Mouse (Mus musculus) heart, embryonic 11.5 days (tissue): ENCODE results near the gene 2010109A12Rik. TPM values are rescaled to one million over a fixed set of nuclear protein-coding genes. Genes with fewer than 3 reads are reported as not detected.

Experiments
- ATAC-seq: fragments of 200-750 bp; cut with Nextera tagmentation; replicated peaks from 2 replicates; pipeline ENCODE4 v1.8.0; 2017; ENCODE audit warnings: moderate library complexity; ENCODE audit not compliant: insufficient number of reproducible peaks, low FRiP score, low TSS enrichment
- H3K27ac ChIP-seq: fragments of 300-500 bp; sonication (generic); 2 replicates; pipeline ENCODE4 v1.5.1; 2014; ENCODE audit warnings: mild to moderate bottlenecking, low read depth, low read length
- H3K27me3 ChIP-seq: fragments of 300-500 bp; sonication (generic); 2 replicates; pipeline ENCODE4 v1.6.1; 2014; ENCODE audit warnings: mild to moderate bottlenecking, low read length, mixed read lengths; ENCODE audit not compliant: control insufficient read depth, insufficient read depth
- H3K36me3 ChIP-seq: fragments of 300-500 bp; sonication (generic); 2 replicates; pipeline ENCODE4 v1.6.1; 2014; ENCODE audit warnings: mild to moderate bottlenecking, low read length, moderate library complexity, mixed read lengths; ENCODE audit not compliant: control insufficient read depth, insufficient read depth
- H3K4me1 ChIP-seq: fragments of 300-500 bp; sonication (generic); 2 replicates; pipeline ENCODE4 v1.6.1; 2014; ENCODE audit warnings: low read length; ENCODE audit not compliant: control insufficient read depth, insufficient read depth
- H3K4me2 ChIP-seq: fragments of 300-500 bp; sonication (generic); 2 replicates; pipeline ENCODE4 v1.6.1; 2014; ENCODE audit warnings: mild to moderate bottlenecking, moderate library complexity
- H3K4me3 ChIP-seq: fragments of 300-500 bp; sonication (generic); 2 replicates; pipeline ENCODE4 v1.5.1; 2014; ENCODE audit warnings: low read depth, low read length
- H3K9ac ChIP-seq: fragments of 300-500 bp; sonication (generic); 2 replicates; pipeline ENCODE4 v1.6.1; 2014; ENCODE audit warnings: mild to moderate bottlenecking, low read depth, low read length, moderate library complexity
- H3K9me3 ChIP-seq: fragments of 300-500 bp; sonication (generic); replicated peaks from 2 replicates; pipeline ENCODE4 v1.6.1; 2016; ENCODE audit warnings: low read length; ENCODE audit not compliant: control insufficient read depth
- WGBS: fragments of 180-500 bp; shearing (Covaris S2); extraction: QIAGEN DNeasy Blood & Tissue Kit; methylation state at CpG from one replicate; pipeline ENCODE4 v1.1.7; 2014; ENCODE audit not compliant: insufficient replicate concordance; 5-methylcytosine and 5-hydroxymethylcytosine counted together
- polyA plus RNA-seq: library from polyadenylated mRNA; unstranded; fragments of >200 nt; fragmentation: Nextera tagmentation; extraction: Ambion mirVana; gene quantifications from 2 replicates; pipeline ENCODE4 v1.2.1, GENCODE M21; 2014

2010109A12Rik gene
- polyA plus RNA-seq, 1 experiment from 2014 or later, result 1.6 TPM

DNA sequence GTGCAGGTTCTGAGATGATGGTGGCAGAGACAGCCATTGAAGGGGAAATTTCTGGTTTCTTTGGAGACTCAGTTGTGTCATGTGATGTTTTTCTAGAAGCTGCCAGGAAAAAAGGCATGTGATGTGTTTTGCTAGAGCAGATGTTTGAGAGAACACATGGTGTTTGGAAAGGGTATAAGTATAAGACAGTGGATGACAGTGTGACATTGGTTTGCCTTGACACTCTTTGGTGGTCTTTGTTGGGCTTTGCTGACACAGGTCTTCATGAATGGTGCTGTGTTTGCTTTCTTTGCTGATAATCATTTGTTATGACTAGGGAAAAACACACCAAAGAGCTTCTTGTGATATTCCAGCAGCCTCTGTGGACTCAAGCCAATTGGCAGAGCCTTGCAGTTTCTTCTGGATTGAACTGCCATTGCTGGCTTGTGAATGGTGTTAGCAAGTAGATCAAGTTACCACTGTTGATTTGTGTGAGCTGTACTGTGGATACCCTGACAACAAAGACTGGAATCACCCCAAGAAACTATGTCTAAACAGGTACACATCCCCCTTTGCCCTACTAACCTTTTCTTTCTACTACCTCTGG is 50.6 kb downstream of the 2010109A12Rik start:
- Histone ChIP-seq H3K27me3 (no peaks in the 10 kb centered on the region), H3K27ac (no peak overlapping the region), H3K4me2 (no peak overlapping the region), H3K4me1 (no peaks in the 10 kb centered on the region), H3K4me3 (no peak overlapping the region), H3K36me3 (no peaks in the 10 kb centered on the region), H3K9ac (no peak overlapping the region), H3K9me3 (no peaks in the 10 kb centered on the region)
- ATAC-seq, result no peak

DNA sequence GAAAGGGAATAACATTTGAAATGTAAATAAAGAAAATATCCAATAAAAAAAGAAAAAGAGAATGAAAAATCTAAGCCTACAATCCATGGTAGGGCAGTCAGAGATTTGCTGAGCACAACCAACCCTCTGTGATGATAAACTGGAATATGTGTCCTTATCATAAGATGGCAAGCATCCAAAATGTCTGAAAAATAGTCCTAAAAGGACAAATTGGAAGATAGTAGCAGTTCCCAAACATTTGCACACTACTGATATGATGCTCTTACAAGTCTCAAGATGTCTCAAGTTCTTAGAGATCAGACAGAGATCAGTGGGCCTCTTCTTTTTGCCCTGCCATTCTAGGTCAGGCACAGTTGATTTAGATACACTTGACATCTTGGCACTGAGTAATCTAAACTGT is 53.0 kb downstream of the 2010109A12Rik start:
- H3K4me1 ChIP-seq, result peaks cover under 1% of the 10 kb centered on the region
- no peak overlapping the region for H3K4me3 ChIP-seq
- no peak for ATAC-seq
- no peak overlapping the region for H3K9ac ChIP-seq
- H3K27me3 ChIP-seq, result no peaks in the 10 kb centered on the region
- no peaks in the 10 kb centered on the region for H3K36me3 ChIP-seq
- no peaks in the 10 kb centered on the region for H3K9me3 ChIP-seq
- H3K4me2 ChIP-seq, result no peak overlapping the region
- no peak overlapping the region for H3K27ac ChIP-seq

DNA sequence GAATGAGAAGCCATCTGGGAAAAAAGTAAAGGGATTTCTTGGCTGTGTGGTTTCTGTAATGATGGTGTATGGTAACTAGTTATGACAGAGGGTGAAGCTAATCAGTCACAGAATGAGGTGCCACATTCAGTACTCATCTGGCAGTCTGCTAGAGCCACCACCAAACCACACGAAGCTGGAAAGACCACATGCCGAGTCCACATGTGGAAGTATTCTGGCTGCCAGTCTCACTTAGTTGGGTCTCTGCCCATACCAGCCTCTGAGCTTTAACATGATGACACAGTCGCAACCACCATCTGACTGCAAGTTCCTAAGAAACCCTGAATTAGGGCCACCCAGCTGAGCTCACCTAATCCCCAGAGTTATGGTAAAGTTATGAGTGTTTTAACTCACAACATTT is 54.7 kb downstream of the 2010109A12Rik start:
- Histone ChIP-seq H3K9me3 (no peaks in the 10 kb centered on the region), H3K4me1 (peaks cover 5% of the 10 kb centered on the region), H3K4me2 (no peak overlapping the region), H3K27me3 (no peaks in the 10 kb centered on the region), H3K27ac (no peak overlapping the region), H3K9ac (no peak overlapping the region), H3K36me3 (no peaks in the 10 kb centered on the region), H3K4me3 (no peak overlapping the region)
- WGBS, result 69% methylated on average over 3 of the region's 3 CpGs
- ATAC-seq, result no peak

DNA sequence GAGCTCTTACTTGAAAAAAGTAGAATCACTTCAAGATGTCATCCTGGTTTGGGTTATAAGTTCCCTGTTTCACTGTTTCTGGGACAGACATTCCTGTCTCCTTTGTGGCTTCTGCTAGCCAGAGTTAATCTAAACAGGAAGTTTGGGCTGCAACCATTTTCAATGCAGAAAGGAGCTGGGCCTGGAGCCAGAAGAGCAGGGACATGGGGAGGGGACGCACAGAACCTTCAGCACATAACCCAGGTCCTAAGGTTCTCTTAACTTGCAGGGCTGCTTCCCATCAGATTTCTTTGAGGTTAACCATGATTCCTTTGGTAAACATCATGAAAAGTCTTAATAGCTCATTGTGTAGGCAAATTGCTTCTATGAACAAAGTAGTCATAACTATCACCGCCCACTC is 56.4 kb downstream of the 2010109A12Rik start:
- 60% methylated on average over 2 of the region's 2 CpGs for WGBS
- Histone ChIP-seq H3K36me3 (no peaks in the 10 kb centered on the region), H3K27ac (no peak overlapping the region), H3K4me2 (no peak overlapping the region), H3K9me3 (no peaks in the 10 kb centered on the region), H3K4me3 (no peak overlapping the region), H3K9ac (no peak overlapping the region), H3K27me3 (no peaks in the 10 kb centered on the region), H3K4me1 (peaks cover 7% of the 10 kb centered on the region)
- no peak for ATAC-seq

Other genes starting within 250 kb of the 2010109A12Rik start
- 0.13 and 0.15 TPM in 2 replicates for gene Sowahb, start 161.5 kb upstream of the 2010109A12Rik start, polyA plus RNA-seq
- gene Sept11, start 113.1 kb upstream of the 2010109A12Rik start, polyA plus RNA-seq, result 96.6 and 97.3 TPM in 2 replicates
- gene Ccni, start within 50 bp of the 2010109A12Rik start, polyA plus RNA-seq, result 96.5 and 99.1 TPM in 2 replicates
- gene Ccng2, start 60.7 kb downstream of the 2010109A12Rik start, polyA plus RNA-seq, result 39.5 and 44.0 TPM in 2 replicates